Mouse (Mus musculus) MEL (cell line): ENCODE measurements around the gene Tnk2.

Source experiments
- MAX ChIP-seq: IDR thresholded peaks from 2 replicates; pipeline ENCODE4 v1.6.1; 2011; ENCODE audit warnings: low read length, improper control_type of control experiment
- MAZ ChIP-seq: IDR thresholded peaks from 2 replicates; pipeline ENCODE4 v1.6.1; 2012; ENCODE audit warnings: low read depth, mild to moderate bottlenecking, inconsistent platforms, low read length, improper control_type of control experiment
- POLR2AphosphoS5 ChIP-seq: IDR thresholded peaks from 2 replicates; pipeline ENCODE4 v1.6.1; 2012; ENCODE audit warnings: low read depth, borderline replicate concordance, mild to moderate bottlenecking, inconsistent platforms, low read length, moderate library complexity, mixed read lengths

DNA sequence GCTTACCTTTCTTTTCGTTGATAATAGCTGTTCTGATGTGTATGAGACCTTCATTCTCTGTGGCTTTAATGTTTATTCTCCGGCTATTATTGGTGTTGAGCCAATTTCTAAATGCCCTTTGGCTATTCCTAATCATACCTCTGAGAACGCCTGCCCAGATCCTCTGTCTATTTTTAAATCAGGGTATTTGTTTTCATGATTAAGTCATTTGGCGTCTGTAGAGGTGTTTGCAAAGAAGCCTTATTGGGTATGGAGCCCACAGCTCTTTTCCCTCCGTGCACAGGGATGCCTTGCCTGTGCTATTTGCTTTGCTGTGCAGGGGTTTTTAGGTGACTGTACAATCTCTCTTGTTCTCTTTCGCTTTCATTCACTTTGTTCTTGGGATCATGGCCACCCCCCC, 69.9 kb downstream of the Tnk2 start:
- TF ChIP-seq POLR2AphosphoS5: no peak
- TF ChIP-seq MAX: no peak
- TF ChIP-seq MAZ: no peak
